Mouse (Mus musculus) heart, postnatal 0 days (tissue): Measurements from ENCODE around the gene Mrpl42.

ENCODE experiments used
- CTCF ChIP-seq: IDR thresholded peaks from 2 replicates; pipeline ENCODE4 v1.5.1; 2016; ENCODE audit warnings: antibody characterized with exemption, control low read depth, low read depth
- EP300 ChIP-seq: IDR thresholded peaks from 2 replicates; pipeline ENCODE4 v1.6.1; 2016; ENCODE audit warnings: antibody characterized with exemption, low read depth

- TF ChIP-seq EP300 (no peak), CTCF (no peak)
Measured at GRCm38 (mm10) chr10:95546178-95546577, 44.4 kb upstream of the Mrpl42 start.
